Mouse (Mus musculus): ENCODE measurements around the gene Pabpc1l. TPM values are rescaled to one million over a fixed set of nuclear protein-coding genes. Genes with fewer than 3 reads are reported as not detected.

The Pabpc1l gene
- polyA plus RNA-seq (2014; fragmentation: Illumina TruSeq; extraction: RNeasy Lipid Tissue Mini Kit (QIAGEN cat#74804); ENCODE audit: low read depth, low replicate concordance) = 55.3 TPM

GRCm38 (mm10) chr2:164025150-164025549 lies at the start of gene Pabpc1l:
Gene Pabpc1l (plus strand): TSS chr2:164025450.

GRCm38 (mm10) chr2:163994654-163994976 lies 30.6 kb upstream of the Pabpc1l start, which contains the start of gene Ywhab:
Gene Ywhab (plus strand): TSS chr2:163994960.

GRCm38 (mm10) chr2:164070142-164070764 lies 45.0 kb downstream of the Pabpc1l start, which contains the start of gene Stk4:
Gene Stk4 (plus strand): TSS chr2:164070322.

GRCm38 (mm10) chr2:164070765-164071436 lies 45.7 kb downstream of the Pabpc1l start, which contains the start of gene Tomm34:
Gene Tomm34 (minus strand): TSS chr2:164071169.

Other genes starting within 250 kb of the Pabpc1l start
- 9.1 TPM for gene Ccn5, start 204.6 kb upstream of the Pabpc1l start, polyA plus RNA-seq (2014; fragmentation: Illumina TruSeq; extraction: RNeasy Lipid Tissue Mini Kit (QIAGEN cat#74804); ENCODE audit: low read depth, low replicate concordance)
- gene Kcnk15, start 171.8 kb upstream of the Pabpc1l start, polyA plus RNA-seq (2014; fragmentation: Illumina TruSeq; extraction: RNeasy Lipid Tissue Mini Kit (QIAGEN cat#74804); ENCODE audit: low read depth, low replicate concordance) = not detected
- gene Rims4, start 106.8 kb upstream of the Pabpc1l start, polyA plus RNA-seq (2014; fragmentation: Illumina TruSeq; extraction: RNeasy Lipid Tissue Mini Kit (QIAGEN cat#74804); ENCODE audit: low read depth, low replicate concordance) = 2.0 TPM
- 238 TPM for gene Ywhab, start 30.5 kb upstream of the Pabpc1l start, polyA plus RNA-seq (2014; fragmentation: Illumina TruSeq; extraction: RNeasy Lipid Tissue Mini Kit (QIAGEN cat#74804); ENCODE audit: low read depth, low replicate concordance)
- gene Stk4, start 44.9 kb downstream of the Pabpc1l start, polyA plus RNA-seq (2014; fragmentation: Illumina TruSeq; extraction: RNeasy Lipid Tissue Mini Kit (QIAGEN cat#74804); ENCODE audit: low read depth, low replicate concordance) = 20.6 TPM
- 48.6 TPM for gene Tomm34, start 45.7 kb downstream of the Pabpc1l start, polyA plus RNA-seq (2014; fragmentation: Illumina TruSeq; extraction: RNeasy Lipid Tissue Mini Kit (QIAGEN cat#74804); ENCODE audit: low read depth, low replicate concordance)
- 0.29 TPM for gene Kcns1, start 145.7 kb downstream of the Pabpc1l start, polyA plus RNA-seq (2014; fragmentation: Illumina TruSeq; extraction: RNeasy Lipid Tissue Mini Kit (QIAGEN cat#74804); ENCODE audit: low read depth, low replicate concordance)
- not detected for gene Wfdc5, start 157.3 kb downstream of the Pabpc1l start, polyA plus RNA-seq (2014; fragmentation: Illumina TruSeq; extraction: RNeasy Lipid Tissue Mini Kit (QIAGEN cat#74804); ENCODE audit: low read depth, low replicate concordance)
- gene Wfdc12, start 165.2 kb downstream of the Pabpc1l start, polyA plus RNA-seq (2014; fragmentation: Illumina TruSeq; extraction: RNeasy Lipid Tissue Mini Kit (QIAGEN cat#74804); ENCODE audit: low read depth, low replicate concordance) = not detected
- 5.9 TPM for gene Wfdc15a, start 174.7 kb downstream of the Pabpc1l start, polyA plus RNA-seq (2014; fragmentation: Illumina TruSeq; extraction: RNeasy Lipid Tissue Mini Kit (QIAGEN cat#74804); ENCODE audit: low read depth, low replicate concordance)
- 738 TPM for gene Wfdc15b, start 196.2 kb downstream of the Pabpc1l start, polyA plus RNA-seq (2014; fragmentation: Illumina TruSeq; extraction: RNeasy Lipid Tissue Mini Kit (QIAGEN cat#74804); ENCODE audit: low read depth, low replicate concordance)
- not detected for gene Svs2, start 213.0 kb downstream of the Pabpc1l start, polyA plus RNA-seq (2014; fragmentation: Illumina TruSeq; extraction: RNeasy Lipid Tissue Mini Kit (QIAGEN cat#74804); ENCODE audit: low read depth, low replicate concordance)
- not detected for gene Svs3b, start 231.2 kb downstream of the Pabpc1l start, polyA plus RNA-seq (2014; fragmentation: Illumina TruSeq; extraction: RNeasy Lipid Tissue Mini Kit (QIAGEN cat#74804); ENCODE audit: low read depth, low replicate concordance)